Mouse (Mus musculus): ENCODE data around the gene Akr1a1.
A peak's percentile ranks its signal among the peaks of the same experiment; 100 is the strongest.
"Not testable (repeated sequence)": the region's sequence is repeated elsewhere in the genome, so short reads cannot be mapped to it uniquely, and the experiment has no call there.

Gene Akr1a1

DNA sequence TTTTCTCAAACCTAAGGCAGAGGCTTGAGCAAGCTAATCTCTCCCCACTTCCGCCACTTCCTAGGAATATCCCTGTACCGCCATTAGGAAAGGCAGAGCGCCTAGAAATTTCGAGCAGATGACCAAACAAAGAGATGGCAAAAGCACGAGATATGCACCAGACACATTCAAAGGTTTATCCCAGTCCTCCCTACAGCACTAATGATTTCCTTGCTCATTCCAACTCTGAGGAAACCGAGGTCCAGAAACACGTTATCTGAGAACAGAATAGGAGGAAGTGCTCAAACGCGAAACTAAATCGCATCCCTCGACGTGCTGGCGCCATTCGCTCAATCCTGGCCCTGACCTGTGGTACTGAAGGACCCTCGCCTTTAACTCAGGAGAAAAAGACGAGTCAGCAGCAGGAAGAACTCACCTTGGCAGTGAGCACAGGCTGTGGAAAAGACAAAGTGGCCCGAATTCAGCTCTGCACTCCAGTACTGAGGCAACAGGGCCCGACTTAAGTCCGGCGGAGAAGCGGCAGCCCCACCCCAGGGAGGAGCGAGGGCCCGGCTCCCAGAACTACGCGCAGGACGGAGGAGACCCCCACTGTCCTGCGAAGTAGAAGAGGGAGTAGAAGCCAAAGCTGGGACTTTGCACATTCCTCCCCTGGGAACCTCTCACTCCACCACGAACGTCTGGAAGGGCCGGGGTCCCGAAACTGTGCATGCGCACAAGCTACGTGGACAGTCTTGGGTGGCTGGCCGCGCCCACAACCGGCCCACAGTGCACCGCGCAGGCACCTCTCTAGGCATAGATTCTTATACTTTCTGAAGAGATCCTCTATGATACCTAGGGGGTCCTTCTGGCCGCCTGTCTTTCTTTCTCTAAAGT lies at the start of gene Akr1a1:
Akr1a1 (minus strand) TSS at position 757 of the 873 bp plus-strand sequence.
- DNase-seq, result peak; percentile 85 to 87

- DNase-seq, result no peak
These were observed 49.5 kb upstream of the Akr1a1 start for GRCm38 (mm10) chr4:116700964-116701363.

DNA sequence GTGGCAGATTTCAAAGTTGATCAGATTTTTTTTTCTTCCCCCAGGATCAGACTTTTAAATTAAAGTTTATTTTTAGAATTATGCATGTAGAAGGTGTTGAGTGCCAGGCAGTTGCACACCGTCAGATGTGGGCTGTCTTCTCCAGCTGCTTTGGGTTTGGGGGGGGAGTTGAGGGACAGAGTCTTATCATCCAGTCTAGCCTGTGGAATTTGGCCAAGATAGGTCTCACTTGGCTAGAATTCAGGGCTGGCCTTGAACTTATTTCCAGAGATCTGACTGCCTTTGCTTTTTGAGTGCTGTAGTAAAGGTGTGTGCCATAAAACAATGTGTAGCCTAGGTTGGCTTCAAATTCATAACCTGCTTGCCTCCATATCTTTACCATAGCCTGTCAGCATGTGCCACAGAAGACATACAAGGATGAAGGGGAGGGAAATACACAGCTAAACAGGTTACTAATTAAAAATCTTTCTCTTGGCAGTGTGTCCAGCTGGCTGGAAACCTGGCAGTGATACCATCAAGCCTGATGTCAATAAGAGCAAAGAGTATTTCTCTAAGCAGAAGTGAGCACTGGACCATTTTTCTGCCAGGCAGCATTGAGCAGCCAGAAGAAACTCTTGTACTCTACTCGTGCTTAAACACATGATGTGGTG lies 47.3 kb upstream of the Akr1a1 start:
- DNase-seq, result no peak

GRCm38 (mm10) chr4:116693785-116694184 lies 42.3 kb upstream of the Akr1a1 start:
- DNase-seq, result no peak

- no peak for DNase-seq
These were observed 40.7 kb upstream of the Akr1a1 start for GRCm38 (mm10) chr4:116692146-116692545.

- no peak for DNase-seq
These were observed 37.9 kb upstream of the Akr1a1 start for GRCm38 (mm10) chr4:116689309-116689876.

GRCm38 (mm10) chr4:116687041-116687440 lies 35.6 kb upstream of the Akr1a1 start:
- no peak for DNase-seq

DNA sequence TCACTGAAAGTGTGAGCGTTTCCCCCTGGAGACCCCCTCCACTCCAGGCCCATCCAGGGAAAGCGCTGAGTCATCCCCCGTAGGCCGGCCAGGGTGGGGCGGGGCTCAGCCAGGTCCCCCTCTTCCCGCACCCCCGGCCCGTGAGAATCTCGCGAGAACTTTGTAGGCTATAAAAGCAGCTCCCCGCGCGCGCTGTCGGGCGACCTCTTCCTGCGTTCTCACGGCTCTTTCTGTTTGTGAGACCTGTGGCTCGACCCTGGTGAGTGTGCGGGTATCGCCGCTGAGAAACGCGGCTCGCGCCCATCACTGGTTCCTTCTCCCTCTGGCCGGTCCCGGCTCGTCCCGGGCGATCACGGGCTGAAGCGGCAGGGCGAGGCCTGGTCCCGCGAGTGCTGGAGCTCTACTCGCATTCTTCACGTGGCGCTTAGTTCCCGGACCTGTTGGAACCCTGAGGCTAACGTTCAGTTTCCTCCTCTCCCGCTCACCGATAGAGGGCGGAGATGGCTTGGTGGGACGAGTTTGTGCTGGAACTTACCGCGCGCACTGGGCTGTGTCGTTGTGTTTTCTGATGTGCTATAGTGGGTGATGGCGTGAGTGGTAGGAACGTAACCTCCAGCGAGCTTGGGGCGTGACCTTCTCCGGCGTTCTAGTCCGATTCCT lies 34.1 kb upstream of the Akr1a1 start, which contains the start of gene Prdx1:
Prdx1 (plus strand) TSS at position 143 of the 660 bp plus-strand sequence.
- DNase-seq, result peak; percentile 86 to 93

DNA sequence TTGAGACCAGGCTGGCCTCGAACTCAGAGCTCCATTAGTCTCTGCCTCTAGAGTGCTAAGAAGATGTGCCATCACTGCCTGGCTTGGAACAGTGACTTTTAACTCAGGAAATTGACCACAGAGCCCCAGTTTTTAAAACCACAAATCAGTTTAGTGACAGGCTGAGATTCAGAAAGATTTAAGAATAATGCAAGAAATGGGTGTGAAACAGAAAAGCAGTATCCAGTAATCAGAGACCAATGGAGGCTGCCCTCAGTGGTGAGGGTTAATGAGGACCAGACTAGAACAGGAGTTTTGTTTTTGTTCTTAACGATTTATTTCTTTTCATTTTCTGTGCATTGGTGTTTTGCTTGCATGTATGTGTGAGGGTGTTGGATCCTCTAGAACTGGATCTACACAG lies 33.2 kb upstream of the Akr1a1 start:
- no peak for DNase-seq

GRCm38 (mm10) chr4:116683957-116684356 lies 32.5 kb upstream of the Akr1a1 start:
- no peak for DNase-seq

DNA sequence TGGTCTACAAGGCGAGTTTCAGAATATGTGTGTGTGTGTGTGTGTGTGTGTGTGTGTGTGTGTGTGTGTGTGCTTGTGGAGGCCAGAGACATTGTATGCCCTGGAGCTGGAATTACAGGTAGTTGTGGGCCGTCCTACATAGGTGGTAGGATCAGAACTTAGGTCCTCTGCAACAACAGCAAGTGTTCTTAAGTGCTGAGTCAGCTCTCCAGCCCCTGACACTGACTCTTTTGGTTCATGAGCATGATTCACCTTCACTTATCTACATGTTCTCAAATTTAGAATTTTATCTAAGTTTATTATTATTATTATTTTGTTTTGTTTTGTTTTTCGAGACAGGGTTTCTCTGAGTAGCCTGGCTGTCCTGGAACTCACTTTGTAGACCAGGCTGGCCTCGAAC lies 29.0 kb upstream of the Akr1a1 start:
- DNase-seq, result not testable (repeated sequence)

DNA sequence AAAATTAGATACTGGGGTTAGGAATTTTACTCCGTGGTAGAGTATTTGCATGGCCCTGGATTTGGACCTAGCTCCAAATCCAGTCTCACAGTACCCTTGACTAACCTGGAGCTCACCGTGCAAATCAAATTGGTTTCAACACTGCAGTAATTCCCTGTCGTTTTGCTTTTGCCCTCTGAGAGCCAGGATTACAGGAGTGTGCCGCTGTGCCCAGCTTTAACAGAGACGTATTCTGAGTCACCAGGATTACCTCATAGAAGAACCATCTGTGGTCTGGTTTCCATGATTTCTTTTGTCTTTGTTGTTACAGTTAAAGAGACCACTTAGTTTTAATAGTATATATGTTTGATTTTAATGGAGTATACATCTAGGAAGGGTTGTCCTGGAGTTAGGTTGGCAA lies 27.7 kb upstream of the Akr1a1 start:
- no peak for DNase-seq

GRCm38 (mm10) chr4:116677808-116678207 lies 26.3 kb upstream of the Akr1a1 start:
- no peak for DNase-seq

DNA sequence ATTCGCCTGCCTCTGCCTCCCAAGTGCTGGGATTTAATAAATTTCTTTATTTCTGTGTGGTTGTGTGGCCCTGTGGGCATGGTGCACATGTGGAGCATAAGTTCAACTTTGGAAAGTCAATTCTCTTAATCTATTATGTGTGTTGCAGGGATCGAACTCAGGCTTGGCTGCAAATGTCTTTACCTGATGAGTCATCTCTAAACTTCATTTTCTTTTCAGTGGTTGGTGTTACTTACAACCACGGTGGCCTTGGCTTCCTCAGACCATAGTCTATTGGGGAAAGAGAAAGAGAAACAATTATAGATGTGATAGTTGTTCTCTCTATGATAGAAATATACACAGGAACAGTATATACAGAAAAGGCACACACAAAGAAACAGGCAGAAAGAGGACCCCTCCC lies 24.5 kb upstream of the Akr1a1 start:
- DNase-seq, result no peak

GRCm38 (mm10) chr4:116674761-116675160 lies 23.3 kb upstream of the Akr1a1 start:
- not testable (repeated sequence) for DNase-seq

DNA sequence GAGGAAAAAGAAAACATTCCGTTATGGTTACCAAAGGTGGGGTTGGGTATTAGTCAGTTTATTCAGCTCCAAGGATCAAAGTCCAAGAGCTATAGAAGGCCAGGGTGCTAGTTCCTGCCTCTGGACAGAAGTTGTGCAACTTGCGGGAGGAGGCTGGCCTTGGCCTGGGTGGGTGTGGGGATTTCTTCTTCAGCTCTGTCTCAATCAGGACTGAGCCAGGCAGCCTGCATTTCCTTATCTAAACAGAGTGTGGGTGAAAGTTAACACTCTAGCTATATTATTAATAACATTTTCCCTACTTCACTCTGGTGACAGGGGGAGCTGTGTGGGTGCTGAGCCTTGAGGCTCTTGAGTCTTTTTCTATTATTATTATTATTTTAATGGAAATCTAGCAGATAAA lies 21.3 kb upstream of the Akr1a1 start:
- peak in 1 of 2 experiments; percentile 3 for DNase-seq

- no peak for DNase-seq
These were observed 17.8 kb upstream of the Akr1a1 start for GRCm38 (mm10) chr4:116669291-116669690.

DNA sequence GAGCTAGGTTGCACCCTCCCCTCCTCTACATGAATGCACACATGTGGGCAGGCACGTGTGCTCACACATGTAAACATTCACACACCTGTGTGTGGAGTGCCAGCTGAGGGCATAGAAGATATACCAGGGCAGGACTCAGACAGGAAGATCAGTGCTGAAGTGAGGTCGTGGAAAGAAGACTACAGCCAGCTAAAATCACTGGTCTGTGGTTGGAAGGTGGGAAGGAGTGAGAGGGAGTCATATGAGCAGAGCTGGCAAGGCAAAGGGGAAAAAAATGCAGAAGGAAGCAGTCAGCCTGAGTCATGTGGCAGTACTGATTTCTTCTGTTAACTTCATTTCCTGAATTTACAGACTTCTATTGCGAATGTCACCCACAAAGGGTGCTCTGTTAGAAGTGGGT lies 16.7 kb upstream of the Akr1a1 start:
- DNase-seq, result no peak

DNA sequence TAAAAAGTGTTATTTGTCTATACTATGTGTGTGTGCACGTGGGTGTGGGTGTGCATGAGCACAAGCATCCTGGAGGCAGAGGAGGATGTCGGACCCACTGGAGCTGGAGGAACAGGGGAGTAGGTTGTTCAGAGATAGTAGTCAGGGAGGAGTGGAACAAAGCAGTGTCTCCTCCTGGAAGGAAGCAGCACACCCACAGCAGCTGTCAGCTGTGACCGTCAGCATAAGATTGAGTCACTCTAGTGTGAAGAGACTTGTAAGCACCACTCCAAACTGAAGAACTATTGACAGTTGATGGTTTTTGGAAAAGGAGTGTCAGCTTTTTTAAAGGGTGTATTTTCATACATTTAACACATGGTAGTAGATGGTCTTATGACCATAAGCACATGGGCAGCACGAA lies 15.1 kb upstream of the Akr1a1 start:
- no peak for DNase-seq

- no peak for DNase-seq
These were observed 10.5 kb upstream of the Akr1a1 start for GRCm38 (mm10) chr4:116661998-116662397.

DNA sequence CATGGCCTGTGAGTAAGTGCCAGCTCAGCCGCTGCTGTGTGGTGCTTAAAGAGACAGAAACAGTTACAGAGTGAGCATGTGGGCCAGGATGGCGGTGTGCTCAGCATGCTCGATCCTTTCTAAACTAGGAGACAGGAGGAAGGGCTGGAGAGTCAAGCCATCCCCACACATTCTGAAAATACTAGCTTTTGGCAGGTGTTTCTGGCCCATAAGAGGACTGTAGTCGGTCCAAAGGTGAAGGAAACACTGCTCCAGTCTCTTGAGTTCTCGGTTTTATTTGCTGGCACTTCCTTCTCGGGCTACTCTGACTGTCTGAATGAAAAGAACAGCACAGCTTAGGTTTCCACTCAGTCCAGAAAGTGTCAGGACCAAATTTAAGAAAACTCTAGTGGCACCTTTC lies 9.3 kb upstream of the Akr1a1 start:
- DNase-seq, result no peak

DNA sequence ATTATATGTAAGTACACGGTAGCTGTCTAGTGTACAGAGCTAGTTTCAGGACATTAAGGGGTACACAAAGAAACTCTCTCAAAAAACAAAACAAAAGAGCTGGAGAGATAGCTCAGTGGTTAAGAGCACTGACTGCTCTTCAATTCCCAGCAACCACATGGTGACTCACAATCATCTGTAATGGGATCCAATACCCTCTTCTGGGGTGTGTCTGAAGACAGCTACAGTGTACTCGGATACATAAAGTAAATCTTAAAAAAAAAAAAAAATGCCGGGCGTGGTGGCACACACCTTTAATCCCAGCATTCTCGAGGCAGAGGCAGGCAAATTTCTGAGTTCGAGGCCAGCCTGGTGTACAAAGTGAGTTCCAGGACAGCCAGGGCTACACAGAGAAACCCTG lies 8.4 kb upstream of the Akr1a1 start:
- DNase-seq, result not testable (repeated sequence)

DNA sequence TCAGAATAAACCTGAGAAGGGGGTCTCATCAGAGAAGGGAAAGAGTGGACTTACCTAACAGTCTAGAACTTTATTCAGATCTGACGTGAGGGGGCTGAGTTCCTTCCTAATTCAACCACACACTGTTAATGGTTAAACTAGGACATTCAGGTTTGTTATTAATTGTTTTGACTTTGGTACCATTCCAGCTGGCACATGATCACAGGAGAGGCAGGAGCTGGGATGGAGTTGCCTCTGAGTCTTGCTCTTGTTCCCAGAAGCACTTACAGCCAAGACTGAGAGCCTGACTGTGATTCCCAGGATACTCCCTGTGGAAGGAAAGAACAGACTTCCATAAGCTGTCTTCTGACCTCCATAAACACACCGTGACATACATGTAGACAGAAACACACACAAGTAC lies 8.0 kb upstream of the Akr1a1 start:
- no peak for DNase-seq

Data from thymus, adult 18-20 months (tissue).